ENCODE assay signal across 35 mouse cellular contexts in genomic region chr1:105827374-105827773, GRCm38 (mm10). TPM values are rescaled to one million over a fixed set of nuclear protein-coding genes. Genes with fewer than 3 reads are reported as not detected.
"Had no signal": no experiment of that assay in that cellular context is flagged by ENCODE, and none has a peak within 500 bp of the region (broad histone marks: within the 10 kb centered on the region; RNA-seq: fewer than 3 reads in every experiment).

No protein-coding gene starts in this region.

- DNase-seq: heart, postnatal 10 days; heart, postnatal 14 days; heart, postnatal 36 days; heart, postnatal 4 days; kidney, adult 11 months; kidney, adult 18-20 months; kidney, adult 2 months; kidney, adult 8-10 months; kidney, adult 9 months; kidney, postnatal 10 days; kidney, postnatal 14 days; kidney, postnatal 25 days; kidney, postnatal 36 days; kidney, postnatal 4 days; layer of hippocampus, adult 9-11 months; layer of hippocampus, postnatal 36 days had no signal

- H3K27ac ChIP-seq: heart, embryonic 10.5 days; heart, embryonic 13.5 days; heart, embryonic 15.5 days; hindbrain, embryonic 10.5 days; hindbrain, embryonic 12.5 days; hindbrain, embryonic 13.5 days; hindbrain, embryonic 14.5 days; hindbrain, embryonic 15.5 days; hindbrain, postnatal 0 days; intestine, embryonic 15.5 days; kidney, embryonic 15.5 days; kidney, postnatal 0 days; layer of hippocampus, adult 2 months had no signal

- H3K4me1 ChIP-seq: heart, embryonic 10.5 days; heart, embryonic 12.5 days; heart, embryonic 15.5 days; hindbrain, embryonic 10.5 days; hindbrain, embryonic 12.5 days; hindbrain, embryonic 13.5 days; hindbrain, embryonic 15.5 days; intestine, embryonic 15.5 days had no signal

- H3K4me3 ChIP-seq: heart, embryonic 10.5 days; heart, embryonic 12.5 days; heart, embryonic 13.5 days; heart, embryonic 15.5 days; hindbrain, embryonic 10.5 days; hindbrain, embryonic 12.5 days; hindbrain, embryonic 13.5 days; hindbrain, embryonic 15.5 days; intestine, embryonic 15.5 days; kidney, embryonic 15.5 days; layer of hippocampus, adult 2 months had no signal

- H3K27me3 ChIP-seq: heart, embryonic 12.5 days; heart, embryonic 13.5 days; heart, embryonic 15.5 days; hindbrain, embryonic 12.5 days; hindbrain, embryonic 13.5 days; hindbrain, embryonic 15.5 days; intestine, embryonic 15.5 days; kidney, embryonic 15.5 days had no signal

- H3K9me3 ChIP-seq: heart, embryonic 10.5 days; heart, embryonic 12.5 days; heart, embryonic 13.5 days; heart, embryonic 15.5 days; hindbrain, embryonic 10.5 days; hindbrain, embryonic 12.5 days; hindbrain, embryonic 13.5 days; hindbrain, embryonic 15.5 days; intestine, embryonic 15.5 days; kidney, embryonic 15.5 days had no signal

- ATAC-seq: hindbrain, embryonic 16.5 days; hindbrain, postnatal 0 days; inflammation-experienced regulatory T-cells, adult 6 months; intestine, embryonic 15.5 days; intestine, embryonic 16.5 days; intestine, postnatal 0 days had no signal

- H3K36me3 ChIP-seq: heart, embryonic 10.5 days; heart, embryonic 12.5 days; heart, embryonic 13.5 days; heart, embryonic 15.5 days; hindbrain, embryonic 10.5 days; hindbrain, embryonic 12.5 days; hindbrain, embryonic 13.5 days; hindbrain, embryonic 15.5 days; kidney, embryonic 15.5 days had no signal

- H3K4me2 ChIP-seq: heart, embryonic 11.5 days; heart, embryonic 12.5 days; heart, embryonic 13.5 days; heart, embryonic 15.5 days; hindbrain, embryonic 12.5 days; hindbrain, embryonic 13.5 days; hindbrain, embryonic 14.5 days; hindbrain, embryonic 15.5 days; intestine, embryonic 15.5 days; kidney, embryonic 15.5 days had no signal

- H3K9ac ChIP-seq: heart, embryonic 12.5 days; heart, embryonic 13.5 days; heart, embryonic 15.5 days; hindbrain, embryonic 12.5 days; hindbrain, embryonic 13.5 days; hindbrain, embryonic 14.5 days; hindbrain, embryonic 15.5 days; intestine, embryonic 15.5 days; kidney, embryonic 15.5 days had no signal

RNA-seq across cellular contexts. Expression of gene Tnfrsf11a, which starts 46.9 kb away (rescaled TPM):
- polyA plus RNA-seq: inflammation-experienced regulatory T-cells, adult 6 months had no signal
